Comparison of ENCODE assay signal across 23 mouse cellular contexts in the genomic region with DNA sequence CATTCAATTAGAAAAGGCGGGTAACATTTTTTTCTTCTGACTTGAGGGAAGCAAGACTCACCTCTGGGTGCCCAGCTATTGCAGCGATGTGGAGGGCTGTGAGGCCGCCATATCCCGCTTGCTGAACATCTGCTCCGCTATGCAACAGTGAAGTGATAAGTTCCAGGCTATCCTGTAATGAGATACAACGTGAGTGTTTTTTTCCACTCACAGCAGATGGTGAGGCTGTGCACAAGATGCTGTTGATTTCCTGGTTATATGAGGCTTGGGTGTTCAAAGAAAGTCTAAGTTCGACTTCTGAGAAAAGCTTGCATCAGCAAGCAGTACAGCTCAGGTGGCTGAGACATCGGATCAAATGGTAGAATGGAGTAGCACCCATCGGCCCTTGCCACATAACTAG. TPM values are rescaled to one million over a fixed set of nuclear protein-coding genes. Genes with fewer than 3 reads are reported as not detected.
A peak's percentile ranks its signal among the peaks of the same experiment; 100 is the strongest.
DNase-seq lines count a peak whose midpoint lies in the region; ATAC-seq lines count a peak whose summit lies in the region.
"Had no signal": no experiment of that assay in that cellular context is flagged by ENCODE, and none has a peak within 500 bp of the region (broad histone marks: within the 10 kb centered on the region; RNA-seq: fewer than 3 reads in every experiment).

No protein-coding gene starts in this region.

- DNase-seq in frontal cortex, postnatal 25 days (ENCODE audit: low spot score in 2 of 2) = no peak
- peak; percentile 33 to 50 for DNase-seq in frontal cortex, adult 2 months (ENCODE audit: extremely low spot score in 1 of 2, low spot score in 1 of 2)
- DNase-seq in left cerebral cortex, adult 18-20 months (ENCODE audit: low spot score in 2 of 2) = peak; percentile 3 to 15
- DNase-seq in right cerebral cortex, postnatal 36 days (ENCODE audit: low spot score in 2 of 2) = peak; percentile 18 to 36
- no peak for DNase-seq in thymus, postnatal 10 days (ENCODE audit: low spot score in 2 of 2)
- no peak for DNase-seq in gastrocnemius, postnatal 10 days
- DNase-seq: adrenal gland, postnatal 10 days; cerebellum, adult 2 months; heart, postnatal 10 days; lung, postnatal 14 days; retina, postnatal 1 day had no signal

- ATAC-seq in frontal cortex, adult (ENCODE audit: low TSS enrichment) = peak; percentile 97
- ATAC-seq in intestine, embryonic 16.5 days = no peak
- ATAC-seq: intestine, postnatal 0 days; midbrain, embryonic 15.5 days had no signal

- H3K4me2 ChIP-seq in intestine, embryonic 16.5 days (ENCODE audit: low read depth, low read length) = no peak overlapping the region
- H3K4me2 ChIP-seq: hindbrain, embryonic 14.5 days; liver, embryonic 15.5 days; midbrain, embryonic 15.5 days had no signal

- H3K27me3 ChIP-seq in intestine, embryonic 16.5 days (replicated peaks; ENCODE audit: control insufficient read depth, insufficient read depth, low read length) = no peaks in the 10 kb centered on the region
- H3K27me3 ChIP-seq: liver, embryonic 15.5 days; megakaryocyte, embryonic 14.5 days; midbrain, embryonic 15.5 days had no signal

- H3K36me3 ChIP-seq in intestine, embryonic 16.5 days (ENCODE audit: control insufficient read depth, insufficient read depth, low read length) = no peaks in the 10 kb centered on the region
- H3K36me3 ChIP-seq: liver, embryonic 15.5 days; midbrain, embryonic 15.5 days had no signal

- H3K9me3 ChIP-seq in intestine, embryonic 16.5 days (ENCODE audit: control insufficient read depth, low read length) = no peaks in the 10 kb centered on the region
- H3K9me3 ChIP-seq: liver, embryonic 15.5 days; midbrain, embryonic 15.5 days had no signal

- no peaks in the 10 kb centered on the region for H3K4me1 ChIP-seq in intestine, embryonic 16.5 days (ENCODE audit: control insufficient read depth, insufficient read depth, low read length)
- H3K4me1 ChIP-seq: liver, embryonic 15.5 days; megakaryocyte, embryonic 14.5 days; midbrain, embryonic 15.5 days had no signal

- no peak overlapping the region for H3K27ac ChIP-seq in intestine, embryonic 16.5 days (ENCODE audit: low read length)
- H3K27ac ChIP-seq: hindbrain, embryonic 14.5 days; kidney, postnatal 0 days; liver, embryonic 15.5 days; midbrain, embryonic 15.5 days had no signal

- H3K9ac ChIP-seq in intestine, embryonic 16.5 days (ENCODE audit: low read depth, low read length) = no peak overlapping the region
- H3K9ac ChIP-seq: hindbrain, embryonic 14.5 days; liver, embryonic 15.5 days; midbrain, embryonic 15.5 days had no signal

- no peak overlapping the region for H3K4me3 ChIP-seq in intestine, embryonic 16.5 days (ENCODE audit: low read length)
- H3K4me3 ChIP-seq: erythroblast, embryonic 14.5 days; liver, embryonic 15.5 days; megakaryocyte, embryonic 14.5 days; midbrain, embryonic 15.5 days had no signal

- 91% methylated on average over 9 of the region's 9 CpGs for WGBS in intestine, embryonic 16.5 days

RNA-seq across cellular contexts. Expression of gene Tnni3k, which starts 25.0 kb away (rescaled TPM):
- polyA plus RNA-seq in frontal cortex, adult 2 months (2012; rRNA removed) = 0.19 and 0.32 TPM in 2 replicates
- under 1 TPM; 0.40 to 0.77 TPM for total RNA-seq in left cerebral cortex, adult 18-20 months (2021)
- total RNA-seq in gastrocnemius, postnatal 10 days (2021) = not detected
- polyA plus RNA-seq in intestine, embryonic 16.5 days (2015; fragmentation: Nextera tagmentation; extraction: Ambion mirVana) = not detected in 2 replicates
- total RNA-seq: common myeloid progenitor, adult 5-6 weeks; gastrocnemius, adult 8-10 months had no signal
- polyA plus RNA-seq: embryonic facial prominence, embryonic 11.5 days; erythroblast, embryonic 14.5 days; kidney, postnatal 0 days; liver, embryonic 15.5 days had no signal

Comparison
In these comparisons a context has a peak if more than half of its experiments do, and no peak if none do; other contexts are left out.
1. DNase-seq: peak in frontal cortex, adult 2 months (2 of 2), left cerebral cortex, adult 18-20 months (2 of 2) and right cerebral cortex, postnatal 36 days (2 of 2); none in frontal cortex, postnatal 25 days (0 of 2), thymus, postnatal 10 days (0 of 2) and gastrocnemius, postnatal 10 days (single experiment).